Mouse (Mus musculus) WW6 (cell line): ENCODE results near the gene Pak6.

Experiments
- DNase-seq: peaks from one replicate; pipeline ENCODE4 v3.0.0-alpha.2; 2013; ENCODE audit warnings: low read depth, low spot score

The Pak6 gene

GRCm38 (mm10) chr2:118664975-118665516 is 1.9 kb downstream of the Pak6 start:
- no peak for DNase-seq

- no peak for DNase-seq
Measured at GRCm38 (mm10) chr2:118665616-118666015, 2.5 kb downstream of the Pak6 start.

- DNase-seq: no peak
Measured at GRCm38 (mm10) chr2:118667181-118667580, 4.1 kb downstream of the Pak6 start.

GRCm38 (mm10) chr2:118669245-118669644 is 6.1 kb downstream of the Pak6 start:
- no peak for DNase-seq

- DNase-seq: no peak
Measured at GRCm38 (mm10) chr2:118669785-118670184, 6.7 kb downstream of the Pak6 start.

GRCm38 (mm10) chr2:118671728-118672127 is 8.6 kb downstream of the Pak6 start:
- DNase-seq: no peak

- DNase-seq: no peak
Measured at GRCm38 (mm10) chr2:118673686-118674465, 10.8 kb downstream of the Pak6 start.

- no peak for DNase-seq
Measured at GRCm38 (mm10) chr2:118674500-118674899, 11.4 kb downstream of the Pak6 start.

- no peak for DNase-seq
Measured at GRCm38 (mm10) chr2:118676839-118677741, 14.0 kb downstream of the Pak6 start.

- no peak for DNase-seq
Measured at GRCm38 (mm10) chr2:118677817-118678216, 14.7 kb downstream of the Pak6 start.

GRCm38 (mm10) chr2:118679577-118679976 is 16.5 kb downstream of the Pak6 start:
- DNase-seq: no peak

GRCm38 (mm10) chr2:118680926-118681325 is 17.8 kb downstream of the Pak6 start:
- no peak for DNase-seq

- DNase-seq: no peak
Measured at GRCm38 (mm10) chr2:118682544-118683260, 19.6 kb downstream of the Pak6 start.

GRCm38 (mm10) chr2:118685088-118685487 is 22.0 kb downstream of the Pak6 start:
- DNase-seq: no peak

- no peak for DNase-seq
Measured at GRCm38 (mm10) chr2:118686693-118687092, 23.6 kb downstream of the Pak6 start.

- DNase-seq: no peak
Measured at GRCm38 (mm10) chr2:118687791-118688190, 24.7 kb downstream of the Pak6 start.

- no peak for DNase-seq
Measured at GRCm38 (mm10) chr2:118689875-118690274, 26.8 kb downstream of the Pak6 start.

- no peak for DNase-seq
Measured at GRCm38 (mm10) chr2:118693370-118693966, 30.4 kb downstream of the Pak6 start.

GRCm38 (mm10) chr2:118695677-118696232 is 32.7 kb downstream of the Pak6 start:
- no peak for DNase-seq

GRCm38 (mm10) chr2:118696451-118697308 is 33.6 kb downstream of the Pak6 start:
- no peak for DNase-seq
